Mouse (Mus musculus) erythroblast, embryonic 14.5 days (primary cell): ENCODE results near the gene Gtf2ird1.

Experiments used
- GATA1 ChIP-seq: IDR thresholded peaks from 2 replicates; pipeline ENCODE4 v1.6.1; 2012; ENCODE audit warnings: low read length, inconsistent platforms, mixed read lengths
- TAL1 ChIP-seq: IDR thresholded peaks from 3 replicates; pipeline ENCODE4 v1.6.1; 2012; ENCODE audit warnings: low read length, inconsistent platforms, mixed read lengths

- no peak for TF ChIP-seq TAL1
- TF ChIP-seq GATA1 = no peak
Observed at GRCm38 (mm10) chr5:134423372-134423771, 33.1 kb downstream of the Gtf2ird1 start.
